Comparison of ENCODE assay signal across 8 mouse cellular contexts in the genomic region with DNA sequence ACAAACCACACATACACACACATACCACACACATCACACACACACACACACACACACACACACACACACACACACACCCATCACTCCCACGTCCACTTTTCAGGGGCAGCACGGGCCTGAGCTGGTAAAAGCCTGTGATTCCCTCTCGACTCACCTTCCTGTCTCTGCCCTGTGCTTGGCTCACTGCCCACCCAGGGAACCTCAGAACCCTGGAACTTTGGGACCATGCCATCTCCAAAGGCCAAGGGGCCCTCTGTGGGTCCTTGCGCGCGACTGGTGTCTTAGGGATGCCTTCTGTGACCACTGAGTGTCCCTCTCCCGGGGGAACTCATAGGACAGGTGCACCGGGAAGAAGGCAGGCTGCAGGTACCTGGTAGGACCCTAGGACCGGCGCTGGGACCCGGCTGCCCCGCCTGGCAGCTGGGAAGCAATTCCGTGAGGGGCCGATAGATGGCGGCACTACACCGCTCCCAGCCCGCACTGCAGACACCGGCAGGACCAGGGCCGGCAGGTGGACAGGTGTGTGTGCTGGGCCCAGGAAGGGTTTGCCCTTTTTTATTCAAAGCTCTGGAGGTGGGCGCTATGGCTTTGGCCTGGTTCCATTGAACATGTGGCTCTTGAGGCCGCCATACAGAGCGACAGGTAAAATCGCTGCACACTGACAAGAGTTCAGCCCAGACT.
DNase-seq lines count a peak whose midpoint lies in the region; ATAC-seq and TF ChIP-seq lines count a peak whose summit lies in the region.
"Had no signal": no experiment of that assay in that cellular context is flagged by ENCODE, and none has a peak within 500 bp of the region (broad histone marks: within the 10 kb centered on the region; RNA-seq: fewer than 3 reads in every experiment).

No protein-coding gene starts in this region.

- no peak for TF ChIP-seq POLR2A in brain, embryonic 14.5 days (IDR thresholded peaks at IDR 0.05; ENCODE audit: borderline replicate concordance, extremely low read depth, insufficient read depth, insufficient read length, poor library complexity, severe bottlenecking)

- peaks cover 4% of the 10 kb centered on the region; the same call in 1 of the 2 replicates for H3K27me3 ChIP-seq in forebrain, embryonic 14.5 days (replicated peaks; ENCODE audit: control insufficient read depth, insufficient read depth, low read length)
- no peaks in the 10 kb centered on the region; the same call in 1 of the 2 replicates for H3K27me3 ChIP-seq in hindbrain, postnatal 0 days (ENCODE audit: insufficient read depth, low read length)
- H3K27me3 ChIP-seq in midbrain, embryonic 15.5 days (replicated peaks) = 0 out of 2 replicates have a peak, but pooled peaks cover 8% of the 10 kb centered on the region
- no peaks in the 10 kb centered on the region for H3K27me3 ChIP-seq in stomach, postnatal 0 days (ENCODE audit: control insufficient read depth, insufficient read depth, low read length)

- H3K4me3 ChIP-seq in forebrain, embryonic 14.5 days (ENCODE audit: low read depth, low read length) = no peak overlapping the region
- H3K4me3 ChIP-seq in hindbrain, postnatal 0 days (ENCODE audit: low read length) = no peak overlapping the region; the same call in 1 of the 2 replicates
- no peak overlapping the region for H3K4me3 ChIP-seq in midbrain, embryonic 15.5 days
- H3K4me3 ChIP-seq in stomach, postnatal 0 days (ENCODE audit: low read depth, low read length) = no peak overlapping the region
- H3K4me3 ChIP-seq: heart, embryonic 13.5 days had no signal

- WGBS in forebrain, embryonic 14.5 days = 7% methylated on average over 23 of the region's 23 CpGs
- 8% methylated on average over 23 of the region's 23 CpGs for WGBS in hindbrain, postnatal 0 days
- 7% methylated on average over 23 of the region's 23 CpGs for WGBS in midbrain, embryonic 15.5 days
- 4% methylated on average over 23 of the region's 23 CpGs for WGBS in stomach, postnatal 0 days

- intact Hi-C loops in left cerebral cortex, postnatal 36 days (cut with DNase I) = loop anchor here (5.0 kb wide), 2 partner anchors 115 to 210 kb away; no protein-coding TSS in a partner anchor

- no peak overlapping the region for H3K27ac ChIP-seq in forebrain, embryonic 14.5 days (ENCODE audit: low read depth, low read length)
- H3K27ac ChIP-seq in hindbrain, postnatal 0 days = no peak overlapping the region
- no peak overlapping the region for H3K27ac ChIP-seq in midbrain, embryonic 15.5 days
- no peak overlapping the region for H3K27ac ChIP-seq in stomach, postnatal 0 days (replicated peaks)
- H3K27ac ChIP-seq: heart, embryonic 13.5 days had no signal

- no peaks in the 10 kb centered on the region for H3K36me3 ChIP-seq in forebrain, embryonic 14.5 days (ENCODE audit: control insufficient read depth, insufficient read depth, low read length)
- no peaks in the 10 kb centered on the region for H3K36me3 ChIP-seq in hindbrain, postnatal 0 days (ENCODE audit: insufficient read depth, low read length)
- no peaks in the 10 kb centered on the region for H3K36me3 ChIP-seq in midbrain, embryonic 15.5 days (replicated peaks)
- H3K36me3 ChIP-seq in stomach, postnatal 0 days (ENCODE audit: control insufficient read depth, insufficient read depth, low read length) = no peaks in the 10 kb centered on the region
- H3K36me3 ChIP-seq: heart, embryonic 13.5 days had no signal

- TF ChIP-seq CTCF in brain, embryonic 14.5 days (IDR thresholded peaks at IDR 0.05; ENCODE audit: borderline replicate concordance, extremely low read depth, insufficient read depth, insufficient read length) = peak; percentile 96
- peak; percentile 95 for TF ChIP-seq CTCF in hindbrain, postnatal 0 days (IDR thresholded peaks at IDR 0.05; ENCODE audit: low read depth)
- TF ChIP-seq CTCF in stomach, postnatal 0 days (IDR thresholded peaks at IDR 0.05; ENCODE audit: low read depth) = peak; percentile 87

- H3K9me3 ChIP-seq in forebrain, embryonic 14.5 days (replicated peaks; ENCODE audit: control insufficient read depth, low read length) = no peaks in the 10 kb centered on the region
- H3K9me3 ChIP-seq in hindbrain, postnatal 0 days (ENCODE audit: low read length) = no peaks in the 10 kb centered on the region
- H3K9me3 ChIP-seq in midbrain, embryonic 15.5 days = no peaks in the 10 kb centered on the region
- no peaks in the 10 kb centered on the region for H3K9me3 ChIP-seq in stomach, postnatal 0 days (ENCODE audit: control insufficient read depth, low read length)
- H3K9me3 ChIP-seq: heart, embryonic 13.5 days had no signal

- peak; percentile 8; the same call in 1 of the 2 replicates for ATAC-seq in forebrain, embryonic 14.5 days
- peak; percentile 31; the same call in 1 of the 2 replicates for ATAC-seq in hindbrain, postnatal 0 days
- peak; percentile 37; the same call in 1 of the 2 replicates for ATAC-seq in midbrain, embryonic 15.5 days (replicated peaks)
- peak; percentile 45 for ATAC-seq in stomach, postnatal 0 days (ENCODE audit: low FRiP score, low TSS enrichment)

- no peak overlapping the region for H3K9ac ChIP-seq in forebrain, embryonic 14.5 days (ENCODE audit: low read length)
- no peak overlapping the region for H3K9ac ChIP-seq in hindbrain, postnatal 0 days (replicated peaks; ENCODE audit: low read length)
- H3K9ac ChIP-seq in midbrain, embryonic 15.5 days = 0 out of 2 replicates have a peak overlapping the region, but pooled peaks have one; percentile 28
- no peak overlapping the region for H3K9ac ChIP-seq in stomach, postnatal 0 days (ENCODE audit: low read length)
- H3K9ac ChIP-seq: heart, embryonic 13.5 days had no signal

- peaks cover 22% of the 10 kb centered on the region for H3K4me1 ChIP-seq in forebrain, embryonic 14.5 days (ENCODE audit: control insufficient read depth, insufficient read depth, low read length)
- H3K4me1 ChIP-seq in hindbrain, postnatal 0 days (ENCODE audit: insufficient read depth, low read length) = peaks cover 9% of the 10 kb centered on the region; the same call in 1 of the 2 replicates
- H3K4me1 ChIP-seq in midbrain, embryonic 15.5 days = peaks cover 42% of the 10 kb centered on the region
- no peaks in the 10 kb centered on the region for H3K4me1 ChIP-seq in stomach, postnatal 0 days (replicated peaks; ENCODE audit: control insufficient read depth, insufficient read depth)

- no peak for TF ChIP-seq EP300 in stomach, postnatal 0 days (optimal IDR thresholded peaks at IDR 0.05)

- H3K4me2 ChIP-seq in forebrain, embryonic 14.5 days (ENCODE audit: low read length) = peak overlapping the region; percentile 12; the same call in 1 of the 2 replicates
- H3K4me2 ChIP-seq in hindbrain, postnatal 0 days (ENCODE audit: low read depth, low read length) = peak overlapping the region; percentile 36
- H3K4me2 ChIP-seq in midbrain, embryonic 15.5 days = peak overlapping the region; percentile 38; the same call in 1 of the 2 replicates
- H3K4me2 ChIP-seq in stomach, postnatal 0 days (replicated peaks; ENCODE audit: low read depth) = no peak overlapping the region
- H3K4me2 ChIP-seq: heart, embryonic 13.5 days had no signal

- peak; percentile 46 for DNase-seq in Muller cell, postnatal 12 days (ENCODE audit: inconsistent ontology term)
- DNase-seq in brain, embryonic 14.5 days (ENCODE audit: low read depth) = peak; percentile 55
- peak; percentile 51 for DNase-seq in forebrain, embryonic 14.5 days (ENCODE audit: low spot score)
- DNase-seq in hindbrain, postnatal 0 days (ENCODE audit: low spot score) = peak; percentile 71
- peak; percentile 49 to 60 for DNase-seq in left cerebral cortex, postnatal 36 days (ENCODE audit: low spot score in 2 of 2)
- peak; percentile 78 for DNase-seq in stomach, postnatal 0 days (ENCODE audit: low spot score)
